Mouse (Mus musculus) intestine, postnatal 0 days (tissue): Measurements from ENCODE around the gene Kcnk3. TPM values are rescaled to one million over a fixed set of nuclear protein-coding genes. Genes with fewer than 3 reads are reported as not detected.
A peak's percentile ranks its signal among the peaks of the same experiment; 100 is the strongest.

Source experiments
- ATAC-seq: fragments of 200-750 bp; cut with Nextera tagmentation; 2 replicates; pipeline ENCODE4 v1.8.0; 2017; ENCODE audit warnings: mild to moderate bottlenecking, moderate TSS enrichment, moderate library complexity
- H3K27ac ChIP-seq: fragments of 300-500 bp; sonication (generic); 2 replicates; pipeline ENCODE4 v1.5.1; 2014; ENCODE audit warnings: mild to moderate bottlenecking, low read depth, low read length, moderate library complexity
- H3K27me3 ChIP-seq: fragments of 300-500 bp; sonication (generic); replicated peaks from 2 replicates; pipeline ENCODE4 v1.6.1; 2014; ENCODE audit warnings: low read length, mixed read lengths; ENCODE audit not compliant: control insufficient read depth, insufficient read depth
- H3K36me3 ChIP-seq: fragments of 300-500 bp; sonication (generic); 2 replicates; pipeline ENCODE4 v1.6.1; 2014; ENCODE audit warnings: mild to moderate bottlenecking, moderate library complexity; ENCODE audit not compliant: control insufficient read depth, insufficient read depth
- H3K4me1 ChIP-seq: fragments of 300-500 bp; sonication (generic); replicated peaks from 2 replicates; pipeline ENCODE4 v1.6.1; 2014; ENCODE audit warnings: antibody characterized with exemption, low read length, mixed read lengths; ENCODE audit not compliant: control insufficient read depth, insufficient read depth
- H3K4me2 ChIP-seq: fragments of 300-500 bp; sonication (generic); replicated peaks from 2 replicates; pipeline ENCODE4 v1.6.1; 2014; ENCODE audit warnings: low read depth, mild to moderate bottlenecking, moderate library complexity
- H3K4me3 ChIP-seq: fragments of 300-500 bp; sonication (generic); 2 replicates; pipeline ENCODE4 v1.5.1; 2014; ENCODE audit warnings: low read depth, low read length
- H3K9ac ChIP-seq: fragments of 300-500 bp; sonication (generic); 2 replicates; pipeline ENCODE4 v1.6.1; 2014; ENCODE audit warnings: mild to moderate bottlenecking, low read depth, low read length
- H3K9me3 ChIP-seq: fragments of 300-500 bp; sonication (generic); 2 replicates; pipeline ENCODE4 v1.6.1; 2016; ENCODE audit warnings: mixed run types; ENCODE audit not compliant: control insufficient read depth
- CTCF ChIP-seq: sonication (generic); IDR thresholded peaks from 2 replicates; pipeline ENCODE4 v1.5.1; 2016; ENCODE audit warnings: low read depth, mild to moderate bottlenecking, control low read depth, antibody characterized with exemption, moderate library complexity
- whole genome bisulfite sequencing: fragments of 180-500 bp; shearing (Covaris S2); extraction: QIAGEN DNeasy Blood & Tissue Kit; methylation state at CpG from one replicate; pipeline ENCODE4 v1.1.7; 2014; 5-methylcytosine and 5-hydroxymethylcytosine counted together
- polyA plus RNA-seq: library from polyadenylated mRNA; unstranded; fragments of >200 nt; fragmentation: Nextera tagmentation; extraction: Ambion mirVana; gene quantifications from 2 replicates; pipeline ENCODE4 v1.2.1, GENCODE M21; 2015

Kcnk3 gene
- polyA plus RNA-seq, 1 experiment from 2014 or later, result 8.1 TPM

DNA sequence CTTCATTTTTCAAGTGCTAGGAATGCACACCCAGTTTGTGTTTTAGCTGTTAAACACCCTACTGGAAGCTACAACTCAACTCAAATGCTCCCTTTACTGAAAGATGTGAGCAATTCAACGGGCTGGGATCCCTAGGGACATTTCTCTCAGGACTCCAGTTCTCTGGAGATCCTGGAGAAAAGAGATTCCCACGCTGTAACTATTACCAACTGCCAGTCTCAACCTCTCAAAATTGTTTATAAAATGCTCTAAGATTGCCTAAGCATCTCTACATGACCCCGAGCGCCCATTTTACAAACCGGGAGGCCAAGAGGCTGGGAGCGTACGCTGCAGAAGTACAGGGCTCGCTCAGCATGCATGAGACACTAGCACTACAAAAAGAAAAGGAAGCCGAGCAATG, 59.4 kb downstream of the Kcnk3 start:
- H3K4me3 ChIP-seq, result peak overlapping the region; percentile 58
- peak; percentile 7; the same call in 1 of the 2 replicates for ATAC-seq

GRCm38 (mm10) chr5:30647815-30648560, 60.0 kb downstream of the Kcnk3 start, which contains the start of gene Slc35f6:
Slc35f6 (plus strand) TSS chr5:30647933.
- Histone ChIP-seq H3K36me3 (peaks cover 3% of the 10 kb centered on the region; the same call in 1 of the 2 replicates), H3K9ac (peak within 1 kb of the TSS; percentile 63), H3K27ac (peak within 1 kb of the TSS; percentile 51; the same call in 1 of the 2 replicates), H3K4me1 (peaks cover 11% of the 10 kb centered on the region; the same call in 1 of the 2 replicates), H3K27me3 (no peaks in the 10 kb centered on the region), H3K4me2 (peak within 1 kb of the TSS; percentile 81), H3K9me3 (no peaks in the 10 kb centered on the region), H3K4me3 (peak within 1 kb of the TSS; percentile 58)
- WGBS, result 2% methylated on average over 38 of the region's 38 CpGs
- ATAC-seq, result peak; percentile 78
- TF ChIP-seq CTCF, result no peak

More for the DNA sequence above, 59.4 kb downstream of the Kcnk3 start:
- no peak overlapping the region for H3K27ac ChIP-seq
- WGBS, result 17% methylated on average over 9 of the region's 9 CpGs
- H3K4me1 ChIP-seq, result peaks cover 11% of the 10 kb centered on the region; the same call in 1 of the 2 replicates
- H3K4me2 ChIP-seq, result peak overlapping the region; percentile 81
- peaks cover 3% of the 10 kb centered on the region; the same call in 1 of the 2 replicates for H3K36me3 ChIP-seq
- H3K9me3 ChIP-seq, result no peaks in the 10 kb centered on the region
- H3K27me3 ChIP-seq, result no peaks in the 10 kb centered on the region
- H3K9ac ChIP-seq, result peak overlapping the region; percentile 63
- TF ChIP-seq CTCF, result no peak

GRCm38 (mm10) chr5:30649558-30649957, 61.6 kb downstream of the Kcnk3 start:
- Histone ChIP-seq H3K4me1 (peaks cover 11% of the 10 kb centered on the region; the same call in 1 of the 2 replicates), H3K36me3 (peaks cover 10% of the 10 kb centered on the region), H3K4me2 (peak overlapping the region; percentile 81), H3K4me3 (peak overlapping the region; percentile 3; the same call in 1 of the 2 replicates), H3K9ac (no peak overlapping the region), H3K27ac (peak overlapping the region; percentile 28; the same call in 1 of the 2 replicates), H3K27me3 (no peaks in the 10 kb centered on the region), H3K9me3 (no peaks in the 10 kb centered on the region)
- ATAC-seq, result peak; percentile 58
- 23% methylated on average over 4 of the region's 4 CpGs for WGBS
- no peak for TF ChIP-seq CTCF

DNA sequence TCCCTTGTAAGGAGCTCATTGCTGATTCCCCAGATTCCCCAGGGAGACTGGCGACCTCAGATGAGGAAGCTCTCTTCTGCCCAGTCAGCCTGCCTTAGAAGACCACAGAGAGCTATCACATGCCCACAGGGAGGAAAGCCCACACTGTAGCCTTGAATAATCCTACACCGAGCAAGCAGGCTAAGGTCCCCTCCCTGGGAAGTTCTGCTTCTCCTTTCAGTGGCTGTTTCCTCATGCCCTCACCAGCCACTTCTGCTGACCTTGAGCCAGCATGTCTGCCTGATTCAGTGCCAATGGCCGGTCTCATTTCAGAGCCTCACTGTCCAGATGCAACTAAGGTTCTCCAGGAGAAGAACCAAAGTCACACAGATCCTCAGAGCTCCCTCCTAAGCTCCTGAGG, 62.8 kb downstream of the Kcnk3 start:
- Histone ChIP-seq H3K4me1 (peaks cover 11% of the 10 kb centered on the region; the same call in 1 of the 2 replicates), H3K9ac (no peak overlapping the region), H3K27me3 (no peaks in the 10 kb centered on the region), H3K9me3 (no peaks in the 10 kb centered on the region), H3K36me3 (peaks cover 20% of the 10 kb centered on the region), H3K4me2 (no peak overlapping the region), H3K27ac (no peak overlapping the region), H3K4me3 (no peak overlapping the region)
- no peak for TF ChIP-seq CTCF
- 71% methylated on average over 3 of the region's 3 CpGs for WGBS
- no peak for ATAC-seq

- peaks cover 11% of the 10 kb centered on the region; the same call in 1 of the 2 replicates for H3K4me1 ChIP-seq
- 91% methylated on average over 3 of the region's 3 CpGs for WGBS
- H3K4me2 ChIP-seq, result no peak overlapping the region
- peaks cover 28% of the 10 kb centered on the region for H3K36me3 ChIP-seq
- H3K27ac ChIP-seq, result no peak overlapping the region
- H3K9me3 ChIP-seq, result no peaks in the 10 kb centered on the region
- no peaks in the 10 kb centered on the region for H3K27me3 ChIP-seq
- no peak overlapping the region for H3K4me3 ChIP-seq
- no peak for ATAC-seq
- no peak overlapping the region for H3K9ac ChIP-seq
- no peak for TF ChIP-seq CTCF
Measured at GRCm38 (mm10) chr5:30651554-30651953, 63.6 kb downstream of the Kcnk3 start.

GRCm38 (mm10) chr5:30653246-30653645, 65.3 kb downstream of the Kcnk3 start:
- Histone ChIP-seq H3K4me3 (no peak overlapping the region), H3K4me1 (peaks cover 11% of the 10 kb centered on the region; the same call in 1 of the 2 replicates), H3K27ac (no peak overlapping the region), H3K27me3 (no peaks in the 10 kb centered on the region), H3K9ac (no peak overlapping the region), H3K4me2 (no peak overlapping the region), H3K36me3 (peaks cover 45% of the 10 kb centered on the region), H3K9me3 (no peaks in the 10 kb centered on the region)
- no peak for ATAC-seq
- WGBS, result 71% methylated on average over 6 of the region's 6 CpGs
- TF ChIP-seq CTCF, result no peak
